Mouse (Mus musculus) cerebellum, adult 11 months (tissue): ENCODE results near the gene Ggcx.
"Not testable (repeated sequence)": the region's sequence is repeated elsewhere in the genome, so short reads cannot be mapped to it uniquely, and the experiment has no call there.

Experiments
- DNase-seq: peaks from one replicate; pipeline ENCODE4 v3.0.0; 2022

Ggcx gene

DNA sequence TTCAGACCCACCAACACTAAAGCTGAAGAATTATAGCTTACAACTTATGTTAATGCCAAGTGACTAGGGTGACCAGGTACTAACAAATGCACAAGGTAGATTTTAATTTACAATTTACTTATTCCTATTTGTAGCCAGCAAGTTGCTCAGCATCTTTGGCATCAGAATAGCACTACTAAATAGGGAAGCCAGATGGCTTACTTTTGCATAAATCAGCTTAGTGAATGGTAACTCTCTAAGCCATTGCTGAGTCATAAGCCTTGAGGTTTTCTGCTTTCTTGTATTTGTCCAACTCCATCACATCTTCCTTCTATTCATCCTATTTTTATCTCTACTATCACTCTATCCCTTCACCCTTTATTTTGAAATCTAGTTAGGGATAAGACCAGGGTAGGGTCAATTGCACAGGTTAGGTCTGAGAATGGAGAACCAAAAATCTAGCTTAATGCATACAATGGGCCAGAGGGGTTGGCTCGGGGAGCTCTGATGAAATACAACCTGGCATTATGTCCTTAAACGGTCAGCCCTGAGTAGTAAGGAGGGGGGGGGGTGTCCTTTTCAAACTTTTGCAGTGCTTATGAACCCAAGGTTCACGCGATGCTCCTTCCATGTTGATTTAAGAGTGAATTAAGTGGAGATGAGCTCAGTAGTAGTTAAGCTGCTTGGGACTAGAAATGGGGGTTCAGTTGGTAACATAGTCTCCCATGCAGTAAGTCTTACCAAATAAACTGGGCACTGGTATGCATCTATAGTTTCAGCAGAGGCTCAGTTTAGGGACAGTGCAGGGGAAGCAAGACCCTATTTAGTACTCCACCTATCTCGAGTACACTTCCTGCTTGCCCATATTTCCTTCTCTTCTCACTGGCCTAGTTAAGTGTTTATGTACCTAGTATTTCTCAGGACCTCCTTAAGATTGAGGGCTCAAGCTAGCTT, 17.1 kb downstream of the Ggcx start:
- no peak for DNase-seq

DNA sequence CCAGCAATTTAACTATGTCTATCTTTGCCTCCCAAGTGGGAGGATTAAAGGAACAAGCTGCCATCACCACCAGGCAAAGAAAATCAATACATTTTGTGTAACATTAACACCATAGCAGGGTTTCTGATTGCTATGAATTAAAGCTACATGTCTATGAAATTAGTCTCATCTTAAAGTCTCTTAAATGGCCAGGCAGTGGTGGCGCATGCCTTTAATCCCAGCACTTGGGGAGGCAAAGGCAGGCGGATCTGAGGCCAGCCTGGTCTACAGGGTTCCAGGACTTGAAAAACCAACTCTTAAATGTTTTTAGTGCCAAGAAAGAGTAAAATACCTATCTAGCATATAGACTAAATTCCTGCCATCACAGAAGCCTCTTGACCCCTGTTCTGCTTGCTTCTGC, 18.0 kb downstream of the Ggcx start:
- no peak for DNase-seq

DNA sequence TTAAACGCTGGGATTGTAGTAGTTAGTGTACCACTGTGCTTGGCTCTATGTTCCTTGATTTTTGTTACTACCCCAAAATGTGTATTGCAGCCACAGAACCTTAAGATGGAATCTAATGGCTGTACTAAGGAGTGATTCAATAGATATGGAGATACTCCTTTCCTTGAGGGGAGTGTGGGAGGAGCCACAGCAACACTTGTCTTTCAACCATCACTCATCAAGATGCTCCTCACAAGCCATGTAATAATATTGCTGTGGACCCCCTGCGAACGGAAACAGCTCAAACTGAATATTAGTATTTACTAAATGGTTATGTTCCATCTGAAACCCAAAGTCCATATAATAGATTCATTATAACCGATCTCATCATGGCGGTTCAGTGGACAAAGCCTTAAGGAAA, 24.1 kb downstream of the Ggcx start:
- no peak for DNase-seq

DNA sequence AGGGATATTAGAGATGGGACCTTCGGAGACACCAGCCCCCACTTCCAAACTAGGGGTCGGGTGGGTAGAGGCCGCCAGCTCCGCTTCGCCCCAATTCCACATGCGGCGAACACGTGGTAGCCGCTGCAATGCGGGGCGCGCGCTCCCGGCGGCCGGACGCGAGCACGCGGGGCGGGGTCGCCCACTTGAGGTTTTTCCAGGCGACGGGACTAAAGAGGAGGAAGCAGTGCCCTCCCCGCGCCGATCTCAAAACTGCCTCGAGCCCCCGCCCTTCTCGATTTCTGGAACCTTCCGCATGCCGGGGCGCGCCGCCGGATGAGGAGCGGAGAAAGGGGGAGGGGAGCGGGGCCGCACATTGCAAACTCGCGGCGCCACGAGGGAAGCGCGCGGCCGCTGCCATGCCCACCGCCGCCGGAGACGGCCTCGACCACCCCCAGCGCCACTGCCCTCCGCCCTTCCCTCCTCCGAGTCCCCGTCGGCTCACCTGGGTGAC, 24.8 kb downstream of the Ggcx start:
- DNase-seq = peak; percentile 90

DNA sequence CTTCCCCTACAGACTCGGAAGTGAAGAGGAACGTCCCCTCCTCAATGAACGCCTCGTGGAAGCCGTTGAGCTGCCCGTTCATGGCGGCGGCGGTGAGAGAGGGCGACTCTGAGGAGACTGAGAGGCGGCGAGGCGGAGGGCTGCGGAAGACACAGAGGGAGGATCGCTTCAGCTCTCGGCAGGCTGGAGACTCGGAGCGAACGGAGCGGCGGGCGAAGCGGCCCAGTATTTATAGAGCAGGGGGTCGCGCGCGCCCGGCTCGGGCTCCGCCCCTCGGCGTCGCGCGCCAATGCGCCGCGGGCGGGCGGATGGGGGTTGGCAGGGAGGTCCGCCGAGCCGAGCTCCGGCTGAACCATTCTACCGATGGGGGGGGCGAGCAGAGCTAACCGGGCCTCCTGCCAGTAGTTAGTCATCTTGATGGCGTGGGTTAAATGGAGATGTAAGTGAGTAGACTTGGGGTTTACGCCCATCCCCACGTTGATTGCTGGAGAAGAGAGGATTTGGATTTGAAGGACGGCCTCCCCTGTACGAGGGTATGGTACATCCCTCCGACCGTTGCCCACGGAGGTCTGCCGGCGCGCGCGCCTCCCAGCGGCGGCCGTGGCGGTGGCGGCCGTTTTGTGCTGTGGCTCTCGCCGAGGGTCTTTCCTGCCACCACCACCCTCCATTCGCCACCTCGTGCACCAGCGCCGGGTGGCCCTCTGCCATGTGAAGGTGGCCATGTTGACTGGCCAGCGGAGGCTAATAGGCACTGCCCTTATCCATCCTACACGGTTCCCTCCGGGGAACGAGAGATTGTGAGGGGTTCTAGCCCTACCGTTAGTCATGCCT, 25.5 kb downstream of the Ggcx start, which contains the start of gene Mat2a:
Gene Mat2a (minus strand): TSS at position 204 of the 831 bp plus-strand sequence.
- peak; percentile 94 for DNase-seq

DNA sequence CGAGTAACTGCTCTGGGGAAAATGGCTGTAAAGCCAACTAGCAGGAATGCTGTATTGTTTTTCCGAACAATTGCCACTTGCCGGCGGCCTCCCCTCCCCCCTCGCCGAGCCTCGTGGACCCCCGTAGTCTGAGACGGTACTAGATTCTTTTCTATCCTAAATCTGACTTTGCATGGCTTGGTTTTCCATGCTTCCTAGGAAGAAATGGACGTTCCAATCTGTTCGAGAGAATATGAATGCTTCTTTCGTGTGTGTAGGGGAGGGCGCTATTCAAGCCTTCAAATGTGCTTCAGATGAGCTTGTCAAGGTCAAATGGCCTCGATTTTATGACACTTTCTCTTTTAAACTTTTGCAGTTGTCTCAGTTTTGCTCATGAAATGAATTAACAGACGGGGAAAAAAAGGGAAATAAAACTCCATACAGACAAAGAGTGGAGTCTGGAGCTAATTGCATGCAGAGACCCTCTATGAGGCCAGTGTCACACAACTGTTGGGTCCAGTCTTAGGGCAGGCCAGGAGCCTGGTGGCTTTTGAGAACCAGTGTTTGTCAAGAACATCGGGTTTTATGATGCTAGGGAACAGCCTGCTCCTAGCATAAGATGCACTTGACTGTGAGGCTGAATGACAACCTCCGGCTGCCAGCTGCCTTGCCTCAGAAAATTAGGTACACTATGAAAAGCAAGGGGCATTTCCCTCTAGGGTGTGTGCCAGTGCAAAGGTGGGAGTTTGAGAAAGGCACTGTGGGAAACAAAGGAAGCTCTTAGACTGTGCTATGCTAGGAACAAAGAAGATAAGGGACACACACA, 26.3 kb downstream of the Ggcx start:
- peak; percentile 30 for DNase-seq

DNA sequence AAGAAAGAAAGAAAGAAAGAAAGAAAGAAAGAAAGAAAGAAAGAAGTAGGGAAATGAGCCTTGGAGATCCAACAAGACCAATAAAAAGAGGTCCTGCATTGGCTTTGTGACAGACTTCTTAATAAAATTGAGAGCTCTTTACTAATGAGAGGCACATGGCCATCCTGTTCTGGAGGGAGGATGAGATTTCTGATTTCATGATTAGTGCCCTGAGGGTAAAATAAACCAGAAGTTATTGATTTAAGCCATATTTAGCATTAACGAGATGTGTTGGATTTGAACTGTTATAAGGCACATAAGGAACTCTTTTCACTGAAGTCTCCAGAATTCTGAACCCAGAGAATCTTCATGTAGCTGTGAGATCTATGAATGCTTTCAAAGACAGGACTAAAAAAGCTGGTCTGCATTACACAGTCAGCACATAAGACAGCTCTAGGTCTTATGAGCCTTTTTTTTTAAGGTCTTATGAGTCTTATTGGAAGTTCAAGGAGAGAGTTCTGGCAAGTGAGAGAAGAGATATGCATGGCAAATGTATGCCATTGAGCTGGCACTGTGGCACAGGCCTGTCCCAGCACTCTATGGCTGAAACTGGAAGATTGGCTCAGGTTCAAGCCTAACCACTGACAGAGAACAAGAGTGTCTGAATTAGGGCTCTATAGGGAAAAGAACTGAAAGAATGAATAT, 29.0 kb downstream of the Ggcx start:
- no peak for DNase-seq

DNA sequence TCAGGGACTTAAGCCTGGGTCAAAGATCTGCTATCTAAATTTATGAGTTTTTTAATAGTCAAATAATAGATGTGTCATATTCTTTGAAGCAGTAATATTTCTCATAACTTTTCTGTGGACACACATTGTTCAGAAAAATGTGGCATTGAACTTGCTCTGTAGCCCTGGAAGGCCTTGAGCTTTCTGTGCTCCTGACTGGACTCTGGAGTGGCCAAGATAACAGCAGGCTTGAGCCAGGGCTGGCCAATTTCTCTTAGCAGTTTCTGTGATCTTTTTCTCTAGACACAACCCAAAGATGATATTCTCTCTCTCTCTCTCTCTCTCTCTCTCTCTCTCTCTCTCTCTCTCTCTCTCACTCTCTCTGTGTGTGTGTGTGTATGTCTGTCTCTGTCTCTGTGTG, 30.9 kb downstream of the Ggcx start:
- DNase-seq = no peak

DNA sequence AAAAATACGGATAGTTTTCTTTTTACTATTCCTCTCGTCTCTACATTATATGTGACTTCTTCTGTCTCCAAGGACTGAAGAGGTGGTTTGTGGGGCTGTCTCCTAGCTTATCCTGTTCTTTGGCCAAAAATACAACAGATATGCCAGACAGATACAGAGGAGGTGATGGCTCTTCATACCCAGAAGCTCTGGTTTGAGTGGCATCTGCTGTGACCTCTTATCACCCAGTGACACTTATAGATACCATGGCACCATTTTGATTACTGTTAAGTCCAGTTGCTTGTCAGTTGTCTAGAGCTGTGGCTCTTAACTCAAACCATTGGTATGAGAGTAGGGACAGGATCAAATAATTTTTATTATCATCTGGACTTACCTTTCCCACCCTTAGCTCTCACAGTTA, 33.4 kb downstream of the Ggcx start:
- no peak for DNase-seq

DNA sequence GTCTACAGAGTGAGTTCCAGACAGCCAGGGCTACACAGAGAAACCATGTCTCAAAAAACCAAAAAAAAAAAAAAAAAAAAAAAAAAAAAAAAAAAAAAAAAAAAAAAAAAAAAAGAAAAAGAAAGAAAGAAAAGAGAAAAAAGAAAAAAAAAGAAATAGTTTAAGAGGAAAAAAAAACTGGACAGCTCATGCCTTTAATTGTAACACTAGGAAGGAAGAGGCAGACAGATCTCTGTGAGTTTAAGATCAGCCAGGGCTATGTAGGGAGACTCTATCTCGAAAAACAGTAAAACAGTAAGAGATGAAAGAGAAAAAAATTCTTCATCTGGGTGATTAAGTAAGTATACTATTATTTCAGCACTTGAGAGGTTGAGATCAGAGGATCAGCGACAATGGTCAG, 37.7 kb downstream of the Ggcx start:
- not testable (repeated sequence) for DNase-seq

DNA sequence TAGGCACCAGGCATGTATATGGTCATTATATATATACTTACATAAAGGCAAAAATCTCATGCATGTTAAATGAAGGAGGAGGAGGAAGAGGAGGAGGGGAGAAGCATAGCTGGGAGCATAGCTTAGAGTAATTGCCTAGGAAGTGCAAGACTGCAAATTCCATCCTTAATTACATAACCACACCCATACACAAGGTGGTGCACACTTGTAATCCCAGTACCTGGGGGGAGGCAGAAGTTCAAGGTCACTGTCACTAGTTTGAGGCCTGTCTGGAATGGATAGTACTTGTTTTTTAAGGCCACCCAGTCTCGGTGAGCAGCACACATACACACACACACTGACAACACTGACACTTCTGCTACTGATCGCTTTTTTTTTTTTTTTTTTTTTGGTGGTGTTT, 38.2 kb downstream of the Ggcx start:
- DNase-seq = no peak

DNA sequence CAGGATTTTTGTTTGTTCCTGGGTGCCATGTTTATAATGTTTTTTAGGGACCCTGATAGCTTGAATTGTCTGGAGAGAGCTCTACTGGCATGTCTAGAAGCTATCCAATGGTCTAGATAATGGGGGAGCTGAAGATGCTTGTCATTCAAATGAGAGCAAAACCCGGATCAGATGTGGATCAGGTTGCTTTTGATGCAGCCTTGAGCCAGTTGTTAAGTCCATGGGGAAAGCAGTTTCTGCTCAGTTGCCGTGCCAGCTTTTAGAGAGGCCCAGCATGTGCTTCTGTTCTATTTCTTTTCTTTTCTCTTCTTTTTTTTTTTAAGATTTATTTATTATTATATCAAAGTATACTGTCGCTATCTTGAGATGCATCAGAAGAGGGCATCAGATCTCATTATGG, 39.5 kb downstream of the Ggcx start:
- no peak for DNase-seq

DNA sequence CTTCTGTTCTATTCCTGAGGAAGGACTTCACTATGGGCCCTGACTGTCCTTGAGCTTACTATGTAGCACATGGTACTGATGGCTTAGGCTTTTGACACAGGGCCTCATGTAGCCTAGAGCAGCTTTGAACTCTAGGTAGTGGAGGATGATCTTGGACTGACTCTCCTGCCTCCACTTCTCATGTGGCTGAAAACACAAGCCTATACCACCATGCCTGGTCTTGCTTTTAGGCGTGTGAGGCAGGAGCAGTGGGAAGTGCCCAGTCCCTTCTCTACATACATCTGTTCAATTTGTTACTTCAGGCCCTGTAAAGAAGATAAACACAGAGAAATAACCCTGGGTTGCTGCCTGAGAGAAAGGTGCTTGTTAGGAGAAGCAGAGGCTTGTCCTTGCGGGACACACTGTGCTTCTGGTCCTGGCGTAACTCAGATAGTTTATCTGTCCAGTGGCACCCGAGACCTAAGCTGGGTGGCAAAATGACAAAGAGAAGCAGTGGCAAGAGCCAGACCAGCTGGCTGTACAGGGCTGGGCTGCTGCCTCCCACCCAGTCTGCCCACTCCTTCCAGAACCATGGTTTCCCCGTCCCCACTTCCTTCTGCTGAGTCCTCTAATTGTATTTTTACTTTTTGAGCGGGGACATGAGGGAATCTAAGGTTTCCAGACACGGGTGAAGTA, 40.1 kb downstream of the Ggcx start:
- DNase-seq = no peak

DNA sequence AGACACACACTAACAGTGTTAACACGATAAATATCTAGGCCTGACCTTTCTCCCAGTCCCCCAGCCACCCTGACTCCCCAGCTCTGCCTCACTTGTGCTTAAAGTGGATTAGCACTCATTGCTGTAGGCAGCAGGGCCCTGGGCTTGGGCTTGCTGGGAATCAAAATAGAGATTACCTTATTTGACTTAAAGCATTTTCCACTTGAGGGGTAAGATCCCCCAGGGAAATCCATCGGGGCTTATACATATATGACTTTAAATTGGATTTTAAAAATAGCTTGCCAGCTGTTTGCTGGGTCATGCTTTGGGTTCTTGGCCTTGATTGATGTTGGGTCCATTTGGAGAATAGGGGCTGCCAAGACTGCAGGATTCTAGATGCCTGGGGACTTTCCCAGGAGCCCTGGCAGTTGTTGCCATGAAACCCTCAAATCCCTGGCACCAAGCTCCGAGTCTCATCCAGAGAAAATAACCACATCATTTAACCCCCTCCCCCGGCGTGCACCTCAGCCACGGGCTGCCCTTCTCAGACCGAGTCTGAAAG, 40.8 kb downstream of the Ggcx start:
- DNase-seq = no peak

DNA sequence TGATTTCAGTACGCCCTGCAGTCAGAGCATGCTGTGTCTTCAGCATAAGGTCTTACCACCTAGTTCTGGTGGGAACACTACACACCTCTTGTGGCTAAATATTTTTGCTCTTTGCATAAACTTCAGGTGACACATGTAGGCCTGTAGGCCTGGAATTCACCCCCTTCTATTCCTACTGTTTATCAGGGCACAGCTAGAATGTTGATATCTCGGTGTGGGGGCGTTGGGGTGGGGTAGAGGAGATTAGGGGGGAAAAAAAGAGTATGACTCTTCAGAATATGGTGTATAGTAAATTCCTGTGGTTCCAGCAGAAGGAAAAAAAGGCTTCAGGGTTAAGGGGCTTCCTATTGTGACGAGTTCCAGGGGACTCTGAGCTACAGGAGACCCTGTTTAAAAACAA, 42.5 kb downstream of the Ggcx start:
- DNase-seq = no peak

DNA sequence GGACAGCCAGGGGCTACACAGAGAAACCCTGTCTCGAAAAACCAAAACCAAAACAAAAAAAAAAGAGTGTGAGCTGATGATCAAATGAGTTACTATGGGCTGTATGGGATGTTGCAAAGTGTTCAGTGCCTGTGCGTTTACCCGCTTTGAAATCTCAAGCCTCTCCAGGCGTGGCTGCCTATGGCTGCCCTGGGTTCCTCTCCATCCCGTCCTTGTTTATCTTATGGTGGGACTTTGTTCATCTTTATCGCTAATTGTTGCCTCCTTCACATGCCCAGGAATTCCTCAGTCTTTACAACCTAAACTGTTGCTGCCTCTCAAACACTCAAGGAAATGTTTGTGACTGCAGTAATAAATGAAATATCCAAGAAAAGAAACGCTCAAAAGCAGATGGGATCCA, 44.3 kb downstream of the Ggcx start:
- no peak for DNase-seq

DNA sequence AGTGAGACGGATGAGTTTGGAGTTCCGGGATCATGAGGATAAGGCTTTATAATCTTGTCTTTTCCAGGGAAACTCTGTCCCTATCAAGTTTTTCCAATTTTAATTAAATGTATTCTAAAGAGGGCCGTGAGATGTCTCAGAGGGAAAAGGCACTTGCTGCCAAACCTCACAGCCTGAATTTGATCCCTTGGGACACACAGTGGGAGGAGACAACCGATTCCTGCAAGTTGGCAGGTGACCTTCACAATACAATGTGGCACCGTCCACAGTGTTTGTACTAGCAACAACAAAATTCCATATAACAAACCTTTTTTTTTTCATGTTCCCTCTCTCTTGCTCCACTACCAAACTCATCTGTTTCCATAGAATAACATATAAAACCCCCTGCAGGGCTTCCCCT, 44.8 kb downstream of the Ggcx start:
- DNase-seq = no peak

DNA sequence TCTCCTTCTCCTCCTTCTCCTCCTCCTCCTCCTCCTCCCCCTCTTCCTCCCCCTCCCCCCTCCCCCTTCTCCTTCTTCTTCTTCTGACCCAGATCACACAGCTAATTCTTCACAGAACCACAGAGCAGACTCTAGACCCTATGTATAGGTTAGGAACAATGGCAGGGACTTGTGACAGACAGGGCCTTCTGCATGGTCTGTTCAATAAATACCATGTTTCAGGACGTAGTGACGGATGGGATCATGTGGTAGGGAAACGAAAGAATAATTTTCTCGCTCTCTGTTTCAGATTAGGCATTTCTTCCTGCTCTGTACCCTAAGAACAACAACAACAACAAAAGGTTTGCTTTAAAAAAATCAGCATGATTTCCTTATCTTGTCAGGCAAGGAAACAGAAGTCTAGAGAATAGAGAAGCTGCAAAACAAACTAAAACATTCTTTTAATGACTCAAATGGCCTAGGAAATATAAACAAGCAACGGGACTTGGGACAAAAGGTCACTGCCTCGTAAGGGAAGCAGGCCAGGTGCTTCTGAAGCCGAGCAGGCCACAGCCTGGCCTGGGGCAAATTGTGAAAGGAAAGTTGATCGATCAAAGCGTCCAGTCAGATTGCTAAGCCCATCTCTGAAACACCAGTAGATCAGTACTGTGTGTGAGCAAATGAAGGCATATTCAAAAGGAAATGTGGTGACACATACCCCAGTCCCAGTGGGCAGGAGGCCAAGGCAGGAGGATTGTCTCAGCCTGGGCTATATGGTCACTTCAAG, 46.1 kb downstream of the Ggcx start:
- no peak for DNase-seq

DNA sequence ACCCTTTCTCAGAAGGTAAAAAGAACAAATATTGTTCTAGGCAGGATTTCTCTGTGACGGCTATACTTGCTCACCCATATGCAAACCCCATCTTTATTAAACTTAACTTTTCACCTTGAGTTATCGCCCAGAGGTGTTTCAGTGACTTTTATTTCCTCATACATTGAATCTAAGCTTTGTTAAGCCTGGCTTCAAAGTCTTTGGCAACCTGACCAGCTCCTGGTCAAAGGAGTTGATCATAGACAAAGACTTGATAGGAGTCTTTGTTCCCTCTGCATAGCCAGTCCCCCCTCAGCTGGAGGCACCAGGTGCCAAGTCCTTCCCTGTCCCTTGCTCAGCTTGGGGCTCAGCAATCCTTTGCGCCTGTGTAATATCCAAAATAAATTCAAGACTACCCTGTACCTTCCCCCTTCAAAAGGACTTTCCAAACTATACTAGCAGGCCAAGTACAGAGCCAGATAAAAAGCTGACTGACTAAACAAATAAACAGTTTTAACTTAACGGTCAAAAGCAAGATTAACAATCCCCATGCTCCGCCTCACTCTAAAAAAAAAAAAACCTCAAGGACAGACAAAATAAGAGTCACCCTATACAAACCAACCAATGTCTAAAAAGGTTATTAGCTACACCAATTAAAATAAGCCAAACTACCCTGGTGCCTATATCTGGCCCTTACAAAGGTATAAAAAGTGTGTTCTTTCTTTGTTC, 48.6 kb downstream of the Ggcx start:
- not testable (repeated sequence) for DNase-seq
